ENCODE assay signal across 11 mouse cellular contexts in genomic region chr10:40737274-40738112, GRCm38 (mm10). TPM values are rescaled to one million over a fixed set of nuclear protein-coding genes. Genes with fewer than 3 reads are reported as not detected.
DNase-seq lines count a peak whose midpoint lies in the region; ATAC-seq lines count a peak whose summit lies in the region.
"Had no signal": no experiment of that assay in that cellular context is flagged by ENCODE, and none has a peak within 500 bp of the region (broad histone marks: within the 10 kb centered on the region; RNA-seq: fewer than 3 reads in every experiment).

No protein-coding gene starts in this region.

- no peak overlapping the region for H3K4me2 ChIP-seq in forebrain, embryonic 12.5 days
- H3K4me2 ChIP-seq in neural tube, embryonic 11.5 days (ENCODE audit: low read depth) = no peak overlapping the region
- peak overlapping the region; percentile 22 for H3K4me2 ChIP-seq in intestine, embryonic 14.5 days (ENCODE audit: low read length)
- H3K4me2 ChIP-seq in neural tube, embryonic 14.5 days (ENCODE audit: low read depth, low read length) = peak overlapping the region; percentile 24
- H3K4me2 ChIP-seq: embryonic facial prominence, embryonic 13.5 days; liver, embryonic 12.5 days had no signal

- H3K4me1 ChIP-seq in forebrain, embryonic 12.5 days = peaks cover 6% of the 10 kb centered on the region; the same call in 1 of the 2 replicates
- H3K4me1 ChIP-seq in forebrain, embryonic 10.5 days = 0 out of 2 replicates have a peak, but pooled peaks cover 3% of the 10 kb centered on the region
- no peaks in the 10 kb centered on the region for H3K4me1 ChIP-seq in neural tube, embryonic 11.5 days (ENCODE audit: control insufficient read depth, insufficient read depth, low read length)
- no peaks in the 10 kb centered on the region for H3K4me1 ChIP-seq in intestine, embryonic 14.5 days (replicated peaks; ENCODE audit: control insufficient read depth, insufficient read depth, low read length)
- H3K4me1 ChIP-seq in neural tube, embryonic 14.5 days (ENCODE audit: control insufficient read depth, insufficient read depth, low read length) = peaks cover 6% of the 10 kb centered on the region; the same call in 1 of the 2 replicates
- H3K4me1 ChIP-seq: embryonic facial prominence, embryonic 13.5 days had no signal

- no peaks in the 10 kb centered on the region for H3K27me3 ChIP-seq in forebrain, embryonic 12.5 days
- no peaks in the 10 kb centered on the region for H3K27me3 ChIP-seq in forebrain, embryonic 10.5 days (ENCODE audit: poor library complexity, severe bottlenecking)
- H3K27me3 ChIP-seq in neural tube, embryonic 11.5 days (ENCODE audit: control insufficient read depth, insufficient read depth, low read length) = no peaks in the 10 kb centered on the region
- no peaks in the 10 kb centered on the region for H3K27me3 ChIP-seq in intestine, embryonic 14.5 days (replicated peaks; ENCODE audit: control insufficient read depth, insufficient read depth, low read length)
- H3K27me3 ChIP-seq in neural tube, embryonic 14.5 days (ENCODE audit: control insufficient read depth, insufficient read depth, low read length) = no peaks in the 10 kb centered on the region
- H3K27me3 ChIP-seq: embryonic facial prominence, embryonic 13.5 days; liver, embryonic 12.5 days had no signal

- WGBS in forebrain, embryonic 12.5 days = 84% methylated on average over 22 of the region's 22 CpGs
- WGBS in forebrain, embryonic 10.5 days = 88% methylated on average over 22 of the region's 22 CpGs
- WGBS in neural tube, embryonic 11.5 days = 60% methylated on average over 22 of the region's 22 CpGs
- 41% methylated on average over 22 of the region's 22 CpGs for WGBS in intestine, embryonic 14.5 days
- WGBS in neural tube, embryonic 14.5 days = 39% methylated on average over 22 of the region's 22 CpGs

- peak; percentile 33; the same call in 1 of the 2 replicates for ATAC-seq in forebrain, embryonic 12.5 days (ENCODE audit: low FRiP score)
- peak; percentile 76 for ATAC-seq in neural tube, embryonic 11.5 days (ENCODE audit: insufficient read depth, low FRiP score, low TSS enrichment)
- ATAC-seq in intestine, embryonic 14.5 days (replicated peaks; ENCODE audit: low FRiP score, low TSS enrichment, low read depth) = no peak
- peak; percentile 91 for ATAC-seq in neural tube, embryonic 14.5 days (ENCODE audit: low read depth)
- ATAC-seq: CD4-positive, CD25-positive, alpha-beta regulatory T cell, adult 4 months; liver, embryonic 12.5 days had no signal

- no peaks in the 10 kb centered on the region for H3K36me3 ChIP-seq in forebrain, embryonic 12.5 days (replicated peaks)
- no peaks in the 10 kb centered on the region for H3K36me3 ChIP-seq in forebrain, embryonic 10.5 days (replicated peaks)
- H3K36me3 ChIP-seq in neural tube, embryonic 11.5 days (ENCODE audit: control insufficient read depth, insufficient read depth, low read length) = no peaks in the 10 kb centered on the region
- no peaks in the 10 kb centered on the region for H3K36me3 ChIP-seq in intestine, embryonic 14.5 days (ENCODE audit: control insufficient read depth, insufficient read depth, low read length)
- no peaks in the 10 kb centered on the region for H3K36me3 ChIP-seq in neural tube, embryonic 14.5 days (ENCODE audit: control insufficient read depth, insufficient read depth, low read length)
- H3K36me3 ChIP-seq: embryonic facial prominence, embryonic 13.5 days; liver, embryonic 12.5 days had no signal

- DNase-seq in forebrain, embryonic 10.5 days (ENCODE audit: extremely low spot score, low spot score) = no peak
- DNase-seq in neural tube, embryonic 11.5 days (ENCODE audit: low spot score) = no peak
- no peak for DNase-seq in neural tube, embryonic 10.5 days (ENCODE audit: extremely low spot score, low spot score)
- peak; percentile 52 for DNase-seq in intestine, embryonic 14.5 days (ENCODE audit: low spot score)
- DNase-seq in adrenal gland, postnatal 4 days (ENCODE audit: low spot score in 2 of 2) = no peak
- DNase-seq in layer of hippocampus, postnatal 25 days (ENCODE audit: extremely low spot score in 1 of 2, low spot score in 1 of 2) = no peak

- no peak overlapping the region for H3K9ac ChIP-seq in forebrain, embryonic 12.5 days
- H3K9ac ChIP-seq in neural tube, embryonic 11.5 days (ENCODE audit: low read length) = no peak overlapping the region
- no peak overlapping the region for H3K9ac ChIP-seq in intestine, embryonic 14.5 days (ENCODE audit: low read length)
- no peak overlapping the region for H3K9ac ChIP-seq in neural tube, embryonic 14.5 days (replicated peaks; ENCODE audit: low read depth, low read length)
- H3K9ac ChIP-seq: embryonic facial prominence, embryonic 13.5 days; liver, embryonic 12.5 days had no signal

- H3K9me3 ChIP-seq in forebrain, embryonic 12.5 days = 0 out of 2 replicates have a peak, but pooled peaks cover 3% of the 10 kb centered on the region
- no peaks in the 10 kb centered on the region for H3K9me3 ChIP-seq in forebrain, embryonic 10.5 days
- no peaks in the 10 kb centered on the region for H3K9me3 ChIP-seq in neural tube, embryonic 11.5 days (ENCODE audit: control insufficient read depth, low read length)
- no peaks in the 10 kb centered on the region for H3K9me3 ChIP-seq in intestine, embryonic 14.5 days (ENCODE audit: control insufficient read depth, low read length)
- no peaks in the 10 kb centered on the region for H3K9me3 ChIP-seq in neural tube, embryonic 14.5 days (ENCODE audit: control insufficient read depth, low read length)
- H3K9me3 ChIP-seq: embryonic facial prominence, embryonic 13.5 days; liver, embryonic 12.5 days had no signal

- no peak overlapping the region for H3K27ac ChIP-seq in forebrain, embryonic 12.5 days
- H3K27ac ChIP-seq in forebrain, embryonic 10.5 days = no peak overlapping the region
- H3K27ac ChIP-seq in neural tube, embryonic 11.5 days (ENCODE audit: low read depth, low read length) = peak overlapping the region; percentile 62
- H3K27ac ChIP-seq in intestine, embryonic 14.5 days (ENCODE audit: low read depth) = no peak overlapping the region
- H3K27ac ChIP-seq in neural tube, embryonic 14.5 days (ENCODE audit: low read depth, low read length) = peak overlapping the region; percentile 52
- H3K27ac ChIP-seq: embryonic facial prominence, embryonic 13.5 days; liver, embryonic 12.5 days had no signal

- no peak overlapping the region for H3K4me3 ChIP-seq in forebrain, embryonic 12.5 days (replicated peaks)
- H3K4me3 ChIP-seq in forebrain, embryonic 10.5 days = no peak overlapping the region
- H3K4me3 ChIP-seq in neural tube, embryonic 11.5 days (ENCODE audit: low read depth, low read length) = no peak overlapping the region
- H3K4me3 ChIP-seq in intestine, embryonic 14.5 days (ENCODE audit: low read depth, low read length) = no peak overlapping the region
- 0 out of 2 replicates have a peak overlapping the region, but pooled peaks have one; percentile 0 for H3K4me3 ChIP-seq in neural tube, embryonic 14.5 days (ENCODE audit: low read depth, low read length)
- H3K4me3 ChIP-seq: embryonic facial prominence, embryonic 13.5 days; liver, embryonic 12.5 days had no signal

RNA-seq across cellular contexts. Expression of gene Mettl24, which starts 54.4 kb away (rescaled TPM):
- polyA plus RNA-seq in forebrain, embryonic 12.5 days (2016; fragmentation: Nextera tagmentation; extraction: Ambion mirVana) = 0.63 and 0.73 TPM in 2 replicates
- 0.53 and 0.78 TPM in 2 replicates for polyA plus RNA-seq in forebrain, embryonic 10.5 days (2016; fragmentation: Nextera tagmentation; extraction: Ambion mirVana)
- 0.77 and 1.3 TPM in 2 replicates for polyA plus RNA-seq in neural tube, embryonic 11.5 days (2014; fragmentation: Nextera tagmentation; extraction: Ambion mirVana)
- polyA plus RNA-seq in intestine, embryonic 14.5 days (2014; fragmentation: Nextera tagmentation; extraction: Ambion mirVana) = 4.2 and 4.5 TPM in 2 replicates
- 0.83 and 1.1 TPM in 2 replicates for polyA plus RNA-seq in neural tube, embryonic 14.5 days (2014; fragmentation: Nextera tagmentation; extraction: Ambion mirVana)
- 1 to 10 TPM; 9.3 to 9.9 TPM for total RNA-seq in adrenal gland, postnatal 4 days (2021)
- total RNA-seq in layer of hippocampus, postnatal 25 days (2021) = 1 to 10 TPM; 1.7 to 2.3 TPM

Comparison
In these comparisons a context has a peak if more than half of its experiments do, and no peak if none do; other contexts are left out.
1. H3K4me2 ChIP-seq: peak in intestine, embryonic 14.5 days (single experiment) and neural tube, embryonic 14.5 days (single experiment); none in forebrain, embryonic 12.5 days (single experiment) and neural tube, embryonic 11.5 days (single experiment).
2. H3K27ac ChIP-seq: peak in neural tube, embryonic 11.5 days (single experiment) and neural tube, embryonic 14.5 days (single experiment); none in forebrain, embryonic 12.5 days (single experiment), forebrain, embryonic 10.5 days (single experiment) and intestine, embryonic 14.5 days (single experiment).